Mouse (Mus musculus) small intestine, adult 2 months (tissue): ENCODE measurements around the gene Arpin.

Source experiments
- CTCF ChIP-seq: fragments of 200-500 bp; IDR thresholded peaks from 2 replicates; pipeline ENCODE4 v1.5.1; 2012; ENCODE audit warnings: low read depth, mild to moderate bottlenecking, control low read depth, inconsistent platforms, low read length, moderate library complexity, mixed read lengths; ENCODE audit not compliant: insufficient replicate concordance, insufficient read length; ENCODE audit errors: extremely low read depth
- POLR2A ChIP-seq: fragments of 200-500 bp; IDR thresholded peaks from 2 replicates; pipeline ENCODE4 v1.6.1; 2012; ENCODE audit warnings: low read depth, mild to moderate bottlenecking, control low read depth, inconsistent platforms, low read length, moderate library complexity

GRCm38 (mm10) chr7:79934862-79935510 is at the start of gene Arpin:
- TF ChIP-seq CTCF (no peak), POLR2A (no peak)
